Mouse (Mus musculus) CH12.LX (cell line): ENCODE results near the gene Jtb. TPM values are rescaled to one million over a fixed set of nuclear protein-coding genes. Genes with fewer than 3 reads are reported as not detected.
A peak's percentile ranks its signal among the peaks of the same experiment; 100 is the strongest.

Experiments
- DNase-seq: peaks from one replicate; pipeline ENCODE4 v3.0.0-alpha.2; 2013; ENCODE audit errors: extremely low read depth
- H3K27ac ChIP-seq: 2 replicates; pipeline ENCODE4 v1.5.1; 2012; ENCODE audit warnings: low read depth, mild to moderate bottlenecking, control low read depth, moderate library complexity; ENCODE audit not compliant: insufficient read depth
- H3K27me3 ChIP-seq: replicated peaks from 2 replicates; pipeline ENCODE3; 2012; ENCODE audit warnings: inconsistent platforms
- H3K36me3 ChIP-seq, 2 experiments: replicated peaks in 1 of 2; 2 replicates each; pipeline versions ENCODE3 to v1.6.1; 2012; ENCODE audit warnings: inconsistent platforms in 1 of 2, low read length in 1 of 2, mild to moderate bottlenecking in 1 of 2, mixed read lengths in 1 of 2, moderate library complexity in 1 of 2; ENCODE audit not compliant: control insufficient read depth in 1 of 2, insufficient read depth in 1 of 2
- H3K4me1 ChIP-seq, 2 experiments: 2 replicates each; pipeline ENCODE4 v1.6.1; 2012; ENCODE audit warnings: inconsistent platforms in 1 of 2, moderate library complexity in 1 of 2; ENCODE audit not compliant: insufficient read depth in 2 of 2, control insufficient read depth in 1 of 2
- H3K4me2 ChIP-seq: 2 replicates; pipeline ENCODE4 v1.6.1; 2012; ENCODE audit warnings: low read depth, mild to moderate bottlenecking, control low read depth; ENCODE audit not compliant: poor library complexity, insufficient read depth, severe bottlenecking
- H3K4me3 ChIP-seq, 3 experiments: fragments of 150-350 bp in 1 of 3; sonication (generic) in 1 of 3; replicated peaks in 1 of 3; 2 replicates each; pipeline versions ENCODE3 to v1.5.1; 2011 to 2012; ENCODE audit warnings: low read depth in 2 of 3, low read length in 2 of 3, mild to moderate bottlenecking in 2 of 3, moderate library complexity in 2 of 3, control low read depth in 1 of 3, improper control_type of control experiment in 1 of 3, inconsistent platforms in 1 of 3, mixed read lengths in 1 of 3; ENCODE audit not compliant: poor library complexity in 1 of 3
- H3K79me2 ChIP-seq: replicated peaks from 2 replicates; pipeline ENCODE4 v1.6.1; 2012; ENCODE audit warnings: mild to moderate bottlenecking, moderate library complexity; ENCODE audit not compliant: control insufficient read depth, poor library complexity, insufficient read depth, severe bottlenecking; ENCODE audit errors: extremely low read depth
- H3K9ac ChIP-seq: 2 replicates; pipeline ENCODE4 v1.6.1; 2012; ENCODE audit warnings: low read depth, mild to moderate bottlenecking, control low read depth, moderate library complexity; ENCODE audit not compliant: insufficient read depth
- H3K9me3 ChIP-seq: replicated peaks from 2 replicates; pipeline ENCODE3; 2012; ENCODE audit warnings: low read length, inconsistent platforms, mixed read lengths
- BHLHE40 ChIP-seq: IDR thresholded peaks from 2 replicates; pipeline ENCODE4 v1.6.1; 2011; ENCODE audit warnings: mild to moderate bottlenecking, low read depth, low read length, improper control_type of control experiment
- CHD1 ChIP-seq: IDR thresholded peaks from 2 replicates; pipeline ENCODE4 v1.6.1; 2012; ENCODE audit warnings: low read depth, low read length, improper control_type of control experiment, inconsistent platforms
- CHD2 ChIP-seq: IDR thresholded peaks from 2 replicates; pipeline ENCODE4 v1.6.1; 2011; ENCODE audit warnings: low read length, improper control_type of control experiment
- CTCF ChIP-seq, 2 experiments: IDR thresholded peaks in 1 of 2; conservative IDR thresholded peaks in 1 of 2; 2 replicates each; pipeline ENCODE4 v1.5.1; 2011 to 2012; ENCODE audit warnings: low read depth in 2 of 2, low read length in 2 of 2, improper control_type of control experiment in 1 of 2, inconsistent platforms in 1 of 2, mild to moderate bottlenecking in 1 of 2, moderate library complexity in 1 of 2
- E2F4 ChIP-seq: IDR thresholded peaks from 2 replicates; pipeline ENCODE4 v1.6.1; 2011; ENCODE audit warnings: low read depth, low read length, improper control_type of control experiment; ENCODE audit not compliant: insufficient replicate concordance
- ELF1 ChIP-seq: IDR thresholded peaks from 2 replicates; pipeline ENCODE4 v1.6.1; 2014; ENCODE audit warnings: low read depth, mild to moderate bottlenecking, inconsistent platforms, low read length, improper control_type of control experiment
- EP300 ChIP-seq: IDR thresholded peaks from 2 replicates; pipeline ENCODE4 v1.6.1; 2011; ENCODE audit warnings: low read length, improper control_type of control experiment
- ETS1 ChIP-seq: conservative IDR thresholded peaks from 2 replicates; pipeline ENCODE4 v1.6.1; 2012; ENCODE audit warnings: low read depth, mild to moderate bottlenecking, inconsistent platforms, low read length, improper control_type of control experiment, moderate library complexity
- GABPA ChIP-seq: IDR thresholded peaks from 2 replicates; pipeline ENCODE4 v1.6.1; 2012; ENCODE audit warnings: low read depth, low read length, improper control_type of control experiment, inconsistent platforms; ENCODE audit not compliant: insufficient replicate concordance
- HCFC1 ChIP-seq: IDR thresholded peaks from 2 replicates; pipeline ENCODE4 v1.6.1; 2012; ENCODE audit warnings: low read depth, mild to moderate bottlenecking, inconsistent platforms, low read length, improper control_type of control experiment
- IRF4 ChIP-seq: IDR thresholded peaks from 2 replicates; pipeline ENCODE4 v1.6.1; 2014; ENCODE audit warnings: low read depth, mild to moderate bottlenecking, inconsistent platforms, low read length, improper control_type of control experiment
- JUN ChIP-seq: IDR thresholded peaks from 2 replicates; pipeline ENCODE4 v1.6.1; 2011; ENCODE audit warnings: low read depth, mild to moderate bottlenecking, low read length, improper control_type of control experiment, moderate library complexity; ENCODE audit not compliant: insufficient read depth
- JUND ChIP-seq: conservative IDR thresholded peaks from 2 replicates; pipeline ENCODE4 v1.6.1; 2011; ENCODE audit warnings: low read depth, low read length, improper control_type of control experiment
- KAT2A ChIP-seq: IDR thresholded peaks from 2 replicates; pipeline ENCODE4 v1.6.1; 2012; ENCODE audit warnings: low read length, improper control_type of control experiment, inconsistent platforms; ENCODE audit not compliant: insufficient replicate concordance
- MAFK ChIP-seq: IDR thresholded peaks from 2 replicates; pipeline ENCODE4 v1.6.1; 2011; ENCODE audit warnings: low read length, improper control_type of control experiment; ENCODE audit not compliant: insufficient replicate concordance
- MAX ChIP-seq: IDR thresholded peaks from 2 replicates; pipeline ENCODE4 v1.6.1; 2011; ENCODE audit warnings: low read length, improper control_type of control experiment
- MAZ ChIP-seq: IDR thresholded peaks from 2 replicates; pipeline ENCODE4 v1.6.1; 2012; ENCODE audit warnings: low read depth, mild to moderate bottlenecking, inconsistent platforms, low read length, improper control_type of control experiment, moderate library complexity
- MEF2A ChIP-seq: IDR thresholded peaks from 2 replicates; pipeline ENCODE4 v1.6.1; 2014; ENCODE audit warnings: low read depth, mild to moderate bottlenecking, inconsistent platforms, low read length, improper control_type of control experiment, borderline replicate concordance
- MXI1 ChIP-seq: IDR thresholded peaks from 2 replicates; pipeline ENCODE4 v1.6.1; 2011; ENCODE audit warnings: mild to moderate bottlenecking, low read depth, low read length, improper control_type of control experiment
- MYC ChIP-seq: IDR thresholded peaks from 2 replicates; pipeline ENCODE4 v1.6.1; 2011; ENCODE audit warnings: low read depth, mild to moderate bottlenecking, improper control_type of control experiment, low read length
- NELFE ChIP-seq: IDR thresholded peaks from 2 replicates; pipeline ENCODE4 v1.6.1; 2011; ENCODE audit warnings: low read depth, low read length, improper control_type of control experiment
- NRF1 ChIP-seq: IDR thresholded peaks from 2 replicates; pipeline ENCODE4 v1.6.1; 2014; ENCODE audit warnings: low read depth, mild to moderate bottlenecking, inconsistent platforms, low read length, improper control_type of control experiment, moderate library complexity
- PAX5 ChIP-seq: IDR thresholded peaks from 2 replicates; pipeline ENCODE4 v1.6.1; 2012; ENCODE audit warnings: low read length, inconsistent platforms, mixed read lengths
- POLR2A ChIP-seq: IDR thresholded peaks from 2 replicates; pipeline ENCODE4 v1.6.1; 2011; ENCODE audit warnings: low read depth, mild to moderate bottlenecking, improper control_type of control experiment, low read length
- POLR2AphosphoS2 ChIP-seq: IDR thresholded peaks from 2 replicates; pipeline ENCODE4 v1.6.1; 2011; ENCODE audit warnings: low read depth, low read length, improper control_type of control experiment
- RAD21 ChIP-seq: IDR thresholded peaks from 2 replicates; pipeline ENCODE4 v1.6.1; 2011; ENCODE audit warnings: low read depth, mild to moderate bottlenecking, low read length, improper control_type of control experiment, moderate library complexity
- RCOR1 ChIP-seq: conservative IDR thresholded peaks from 2 replicates; pipeline ENCODE4 v1.6.1; 2012; ENCODE audit warnings: low read depth, mild to moderate bottlenecking, inconsistent platforms, low read length, improper control_type of control experiment
- SIN3A ChIP-seq: IDR thresholded peaks from 2 replicates; pipeline ENCODE4 v1.6.1; 2012; ENCODE audit warnings: low read length, improper control_type of control experiment, inconsistent platforms
- SMC3 ChIP-seq: IDR thresholded peaks from 2 replicates; pipeline ENCODE4 v1.6.1; 2011; ENCODE audit warnings: low read depth, low read length, improper control_type of control experiment
- TBP ChIP-seq: conservative IDR thresholded peaks from 2 replicates; pipeline ENCODE4 v1.6.1; 2011; ENCODE audit warnings: low read depth, low read length, improper control_type of control experiment
- TCF12 ChIP-seq: IDR thresholded peaks from 2 replicates; pipeline ENCODE4 v1.6.1; 2014; ENCODE audit warnings: low read depth, mild to moderate bottlenecking, inconsistent platforms, low read length, improper control_type of control experiment
- UBTF ChIP-seq: IDR thresholded peaks from 2 replicates; pipeline ENCODE4 v1.6.1; 2012; ENCODE audit warnings: low read depth, mild to moderate bottlenecking, inconsistent platforms, low read length, improper control_type of control experiment, moderate library complexity
- USF1 ChIP-seq: IDR thresholded peaks from 2 replicates; pipeline ENCODE4 v1.6.1; 2014; ENCODE audit warnings: low read depth, mild to moderate bottlenecking, inconsistent platforms, low read length, improper control_type of control experiment
- USF2 ChIP-seq: conservative IDR thresholded peaks from 2 replicates; pipeline ENCODE4 v1.6.1; 2011; ENCODE audit warnings: low read depth, low read length, improper control_type of control experiment
- ZC3H11A ChIP-seq: IDR thresholded peaks from 2 replicates; pipeline ENCODE4 v1.6.1; 2012; ENCODE audit warnings: low read depth, mild to moderate bottlenecking, inconsistent platforms, low read length, improper control_type of control experiment
- ZMIZ1 ChIP-seq: IDR thresholded peaks from 2 replicates; pipeline ENCODE4 v1.6.1; 2012; ENCODE audit warnings: low read depth, mild to moderate bottlenecking, inconsistent platforms, low read length, improper control_type of control experiment
- ZNF384 ChIP-seq: IDR thresholded peaks from 2 replicates; pipeline ENCODE4 v1.6.1; 2012; ENCODE audit warnings: low read depth, low read length, improper control_type of control experiment, inconsistent platforms
- dilution Hi-C: fragments of 300-500 bp; cut with MboI; formaldehyde crosslinking; loops from 2 replicates; pipeline ENCODE4 v1.14.3; 2020; ENCODE audit warnings: low sequenced_read_pairs; ENCODE audit not compliant: extremely low pct_unique_long_range_greater_than_20kb, extremely low pct_ligation_motif_present
- in situ Hi-C: fragments of 300-500 bp; cut with MboI; formaldehyde crosslinking; loops from 3 replicates; pipeline ENCODE4 v1.14.3; 2019; ENCODE audit warnings: low sequenced_read_pairs, low pct_ligation_motif_present, low pct_unique_long_range_greater_than_20kb, mixed read lengths
- polyA plus RNA-seq: library from polyadenylated mRNA; unstranded; fragments of >175 nt; gene quantifications from 2 replicates; pipeline ENCODE4 v1.2.1, GENCODE M21; 2012; ENCODE audit warnings: low read depth; ENCODE audit not compliant: insufficient read length
- total RNA-seq, 2 experiments: library from RNA; depleted of rRNA; stranded (reverse); fragments of 300-350 nt in 1 of 2; fragments of >200 nt in 1 of 2; gene quantifications; 2 replicates each; pipeline ENCODE4 v1.2.3; 2012 to 2014

The Jtb gene
- total RNA-seq (2012; rRNA removed) (50.8 and 62.9 TPM in 2 replicates), total RNA-seq (2014; rRNA removed) (54.2 and 70.3 TPM in 2 replicates), polyA plus RNA-seq (67.4 and 73.6 TPM in 2 replicates)

GRCm38 (mm10) chr3:90231507-90232333 lies at the start of gene Jtb:
Jtb (plus strand) TSS chr3:90231597.
- in situ Hi-C loops = no loop called here
- TF ChIP-seq GABPA = peak; percentile 44; the same call in 1 of the 2 replicates
- peak; percentile 95 for TF ChIP-seq HCFC1
- TF ChIP-seq PAX5 = no peak
- peak; percentile 66 for TF ChIP-seq USF2
- peak; percentile 67 for TF ChIP-seq MYC
- TF ChIP-seq CHD1 = no peak
- no peak for TF ChIP-seq JUN
- TF ChIP-seq NELFE = peak; percentile 73
- TF ChIP-seq TBP = no peak; the same call in none of the 2 replicates
- peak; percentile 70; the same call in 1 of the 2 replicates for TF ChIP-seq UBTF
- peak; percentile 90 for TF ChIP-seq POLR2A
- peak; percentile 92 for TF ChIP-seq ELF1
- peak; percentile 77; the same call in 1 of the 2 replicates for TF ChIP-seq TCF12
- TF ChIP-seq EP300 = 0 out of 2 replicates have a peak, but pooled peaks have one; percentile 30
- peak; percentile 38; the same call in 1 of the 2 replicates for TF ChIP-seq POLR2AphosphoS2
- TF ChIP-seq ETS1 = peak; percentile 58
- peak; percentile 91 for TF ChIP-seq CHD2
- TF ChIP-seq KAT2A = peak; percentile 90; the same call in 1 of the 2 replicates
- TF ChIP-seq MAFK = 0 out of 2 replicates have a peak, but pooled peaks have one; percentile 8
- TF ChIP-seq USF1 = peak; percentile 87
- peak; percentile 95 for TF ChIP-seq NRF1
- 0 out of 2 replicates have a peak, but pooled peaks have one; percentile 31 for TF ChIP-seq RCOR1
- TF ChIP-seq MAZ = no peak
- TF ChIP-seq MXI1 = peak; percentile 84
- peak; percentile 99 for TF ChIP-seq BHLHE40
- TF ChIP-seq ZC3H11A = no peak
- TF ChIP-seq IRF4 = peak; percentile 47
- TF ChIP-seq SMC3 = no peak
- TF ChIP-seq JUND = no peak
- TF ChIP-seq MAX = peak; percentile 77
- TF ChIP-seq MEF2A = peak; percentile 63
- peak; percentile 62; the same call in 1 of the 2 replicates for TF ChIP-seq E2F4
- peak; percentile 72; the same call in 1 of the 2 replicates for TF ChIP-seq ZMIZ1
- no peak for TF ChIP-seq CTCF (conservative IDR thresholded peaks at IDR 0.05 in 1 of 2, IDR thresholded peaks at IDR 0.05 in 1 of 2; ENCODE audit: low read depth in 2 of 2, low read length in 2 of 2)
- no peak for TF ChIP-seq ZNF384
- TF ChIP-seq SIN3A = peak; percentile 90
- no peak for TF ChIP-seq RAD21

More at GRCm38 (mm10) chr3:90231507-90232333, at the start of gene Jtb:
- H3K79me2 ChIP-seq = peaks cover 9% of the 10 kb centered on the region
- H3K27ac ChIP-seq = peak within 1 kb of the TSS; percentile 87
- peaks cover 0 to 15% of the 10 kb centered on the region in 2 experiments; a peak in 2 of 4 replicates for H3K4me1 ChIP-seq
- peak within 1 kb of the TSS; percentile 67 to 91 (median 72) for H3K4me3 ChIP-seq
- H3K36me3 ChIP-seq = peaks cover 23 to 31% of the 10 kb centered on the region in 2 experiments
- no peaks in the 10 kb centered on the region for H3K27me3 ChIP-seq
- dilution Hi-C loops = no loop called here
- H3K9me3 ChIP-seq = peaks cover 6% of the 10 kb centered on the region
- DNase-seq = peak; percentile 94
- peak within 1 kb of the TSS; percentile 69 for H3K9ac ChIP-seq
- H3K4me2 ChIP-seq = peak within 1 kb of the TSS; percentile 71
